Comparison of ENCODE assay signal across 8 mouse cellular contexts in the genomic region with DNA sequence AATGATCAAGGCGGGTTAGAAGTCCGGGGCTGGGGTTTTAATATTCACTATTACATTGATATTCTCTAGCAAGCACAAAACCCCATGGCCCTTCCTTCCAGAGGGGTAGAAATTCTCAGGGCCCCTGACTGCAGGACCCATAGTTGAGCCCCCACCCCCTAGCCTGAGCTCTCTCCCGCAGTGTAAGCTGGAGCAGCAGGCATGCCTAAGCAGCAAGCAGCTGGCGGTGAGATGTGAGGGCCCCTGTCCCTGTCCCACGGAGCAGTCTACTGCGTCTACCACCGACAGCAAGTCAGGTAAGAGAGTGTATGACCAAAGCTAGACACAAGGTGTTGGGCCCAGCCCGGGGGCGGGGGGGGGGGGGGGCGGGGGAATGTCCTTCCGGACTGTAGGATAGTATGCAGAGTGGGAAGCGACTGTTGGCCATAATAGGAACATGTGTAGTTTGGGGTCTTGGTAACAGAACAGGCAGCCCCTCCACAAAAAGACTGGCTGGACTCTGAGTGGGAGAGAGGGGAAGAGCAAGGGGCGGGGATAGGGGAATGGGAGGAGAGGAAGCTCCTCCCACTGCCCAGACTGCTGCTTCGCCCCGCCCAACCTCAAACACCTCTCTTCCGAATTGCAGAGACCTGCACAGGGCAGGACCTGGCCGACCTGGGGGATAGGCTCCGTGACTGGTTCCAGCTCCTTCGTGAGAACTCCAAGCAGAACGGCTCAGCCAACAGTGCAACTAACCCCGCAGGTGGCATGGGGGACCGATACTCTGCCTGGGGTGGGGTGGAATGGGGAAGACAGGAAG. TPM values are rescaled to one million over a fixed set of nuclear protein-coding genes. Genes with fewer than 3 reads are reported as not detected.
DNase-seq lines count a peak whose midpoint lies in the region; ATAC-seq lines count a peak whose summit lies in the region.

No protein-coding gene starts in this region.

- H3K9me3 ChIP-seq in lung, embryonic 15.5 days: no peaks in the 10 kb centered on the region
- H3K9me3 ChIP-seq in embryonic facial prominence, embryonic 13.5 days: no peaks in the 10 kb centered on the region
- H3K9me3 ChIP-seq in limb, embryonic 12.5 days: no peaks in the 10 kb centered on the region
- H3K9me3 ChIP-seq in neural tube, embryonic 15.5 days (replicated peaks): no peaks in the 10 kb centered on the region

- H3K36me3 ChIP-seq in lung, embryonic 15.5 days: no peaks in the 10 kb centered on the region
- H3K36me3 ChIP-seq in embryonic facial prominence, embryonic 13.5 days: peaks cover 9% of the 10 kb centered on the region; the same call in 1 of the 2 replicates
- no peaks in the 10 kb centered on the region for H3K36me3 ChIP-seq in limb, embryonic 12.5 days
- H3K36me3 ChIP-seq in neural tube, embryonic 15.5 days: peaks cover 78% of the 10 kb centered on the region

- no peak overlapping the region for H3K27ac ChIP-seq in lung, embryonic 15.5 days
- no peak overlapping the region for H3K27ac ChIP-seq in embryonic facial prominence, embryonic 13.5 days
- H3K27ac ChIP-seq in limb, embryonic 12.5 days: no peak overlapping the region
- H3K27ac ChIP-seq in neural tube, embryonic 15.5 days (replicated peaks): no peak overlapping the region

- H3K9ac ChIP-seq in lung, embryonic 15.5 days: no peak overlapping the region
- no peak overlapping the region for H3K9ac ChIP-seq in embryonic facial prominence, embryonic 13.5 days
- H3K9ac ChIP-seq in limb, embryonic 12.5 days (replicated peaks): 0 out of 2 replicates have a peak overlapping the region, but pooled peaks have one; percentile 27
- no peak overlapping the region for H3K9ac ChIP-seq in neural tube, embryonic 15.5 days (replicated peaks)

- WGBS in lung, embryonic 15.5 days: 22% methylated on average over 21 of the region's 22 CpGs
- 25% methylated on average over 21 of the region's 22 CpGs for WGBS in embryonic facial prominence, embryonic 13.5 days
- 18% methylated on average over 22 of the region's 22 CpGs for WGBS in limb, embryonic 12.5 days
- 34% methylated on average over 21 of the region's 22 CpGs for WGBS in neural tube, embryonic 15.5 days

- DNase-seq in lung, postnatal 10 days: no peak
- DNase-seq in ovary, adult 18-20 months (ENCODE audit: low spot score): no peak
- no peak for DNase-seq in spleen, adult 18-20 months
- DNase-seq in urinary bladder, postnatal 36 days (ENCODE audit: low spot score in 2 of 2): no peak

- peaks cover 4% of the 10 kb centered on the region; the same call in 1 of the 2 replicates for H3K4me1 ChIP-seq in lung, embryonic 15.5 days
- H3K4me1 ChIP-seq in embryonic facial prominence, embryonic 13.5 days: peaks cover 5% of the 10 kb centered on the region
- H3K4me1 ChIP-seq in limb, embryonic 12.5 days (replicated peaks): peaks cover 8% of the 10 kb centered on the region; the same call in 1 of the 2 replicates
- no peaks in the 10 kb centered on the region for H3K4me1 ChIP-seq in neural tube, embryonic 15.5 days

- no peaks in the 10 kb centered on the region for H3K27me3 ChIP-seq in lung, embryonic 15.5 days
- H3K27me3 ChIP-seq in embryonic facial prominence, embryonic 13.5 days: no peaks in the 10 kb centered on the region
- no peaks in the 10 kb centered on the region for H3K27me3 ChIP-seq in limb, embryonic 12.5 days
- no peaks in the 10 kb centered on the region for H3K27me3 ChIP-seq in neural tube, embryonic 15.5 days (replicated peaks)

- H3K4me2 ChIP-seq in lung, embryonic 15.5 days: peak overlapping the region; percentile 41
- H3K4me2 ChIP-seq in embryonic facial prominence, embryonic 13.5 days: peak overlapping the region; percentile 50
- H3K4me2 ChIP-seq in limb, embryonic 12.5 days: peak overlapping the region; percentile 45
- H3K4me2 ChIP-seq in neural tube, embryonic 15.5 days: no peak overlapping the region

- H3K4me3 ChIP-seq in lung, embryonic 15.5 days: peak overlapping the region; percentile 12; the same call in 1 of the 2 replicates
- no peak overlapping the region for H3K4me3 ChIP-seq in embryonic facial prominence, embryonic 13.5 days
- H3K4me3 ChIP-seq in limb, embryonic 12.5 days (replicated peaks): 0 out of 2 replicates have a peak overlapping the region, but pooled peaks have one; percentile 16
- no peak overlapping the region for H3K4me3 ChIP-seq in neural tube, embryonic 15.5 days (replicated peaks)

- ATAC-seq in lung, embryonic 15.5 days (ENCODE audit: borderline replicate concordance, extremely low read depth, low FRiP score, low TSS enrichment): no peak
- peak; percentile 28; the same call in 1 of the 2 replicates for ATAC-seq in embryonic facial prominence, embryonic 13.5 days (ENCODE audit: insufficient number of reproducible peaks, insufficient read depth, low FRiP score, low TSS enrichment, low read depth)
- ATAC-seq in limb, embryonic 12.5 days (ENCODE audit: insufficient number of reproducible peaks, insufficient read depth, low FRiP score, low TSS enrichment, low read depth): peak; percentile 43; the same call in 1 of the 2 replicates
- 0 out of 2 replicates have a peak, but pooled peaks have one; percentile 20 for ATAC-seq in neural tube, embryonic 15.5 days (ENCODE audit: low FRiP score)

RNA-seq across cellular contexts. Expression of a gene that starts 19.7 kb away (rescaled TPM):
- 2.2 and 4.4 TPM in 2 replicates for polyA plus RNA-seq in lung, embryonic 15.5 days (2015; fragmentation: Nextera tagmentation; extraction: Ambion mirVana)
- 7.2 and 7.3 TPM in 2 replicates for polyA plus RNA-seq in embryonic facial prominence, embryonic 13.5 days (2015; fragmentation: Nextera tagmentation; extraction: Ambion mirVana)
- polyA plus RNA-seq in limb, embryonic 12.5 days (2016; fragmentation: Nextera tagmentation; extraction: Ambion mirVana): 4.1 and 4.4 TPM in 2 replicates
- polyA plus RNA-seq in neural tube, embryonic 15.5 days (2015; fragmentation: Nextera tagmentation; extraction: Ambion mirVana): 114 and 122 TPM in 2 replicates

Comparison
In these comparisons a context has a peak if more than half of its experiments do, and no peak if none do; other contexts are left out.
1. H3K4me3 ChIP-seq: peak in lung, embryonic 15.5 days (single experiment) and limb, embryonic 12.5 days (single experiment); none in embryonic facial prominence, embryonic 13.5 days (single experiment) and neural tube, embryonic 15.5 days (single experiment).
2. RNA of a gene that starts 19.7 kb away (polyA plus RNA-seq): 114 to 122 TPM in neural tube, embryonic 15.5 days; 7.2 to 7.3 TPM in embryonic facial prominence, embryonic 13.5 days, 2.2 to 4.4 TPM in lung, embryonic 15.5 days and 4.1 to 4.4 TPM in limb, embryonic 12.5 days; every median in the first group is over 10 times any median in the second.